Mouse (Mus musculus): ENCODE measurements around the gene Msgn1. TPM values are rescaled to one million over a fixed set of nuclear protein-coding genes. Genes with fewer than 3 reads are reported as not detected.

The Msgn1 gene
- polyA plus RNA-seq, 1 experiment from 2014 or later = not detected

- Histone ChIP-seq H3K4me2 (no peak overlapping the region), H3K27me3 (no peaks in the 10 kb centered on the region), H3K9ac (no peak overlapping the region), H3K9me3 (no peaks in the 10 kb centered on the region), H3K4me3 (no peak overlapping the region), H3K4me1 (0 out of 2 replicates have a peak, but pooled peaks cover 3% of the 10 kb centered on the region), H3K27ac (no peak overlapping the region), H3K36me3 (no peaks in the 10 kb centered on the region)
- no peak for ATAC-seq (ENCODE audit: insufficient number of reproducible peaks, low FRiP score, low TSS enrichment, low read depth)
- 44% methylated on average over 5 of the region's 5 CpGs for WGBS
Measured at GRCm38 (mm10) chr12:11196830-11197229, 11.9 kb downstream of the Msgn1 start.

- Histone ChIP-seq H3K4me3 (peak overlapping the region; percentile 11; the same call in 1 of the 2 replicates), H3K27me3 (no peaks in the 10 kb centered on the region), H3K27ac (no peak overlapping the region), H3K9me3 (no peaks in the 10 kb centered on the region), H3K36me3 (no peaks in the 10 kb centered on the region), H3K4me1 (0 out of 2 replicates have a peak, but pooled peaks cover 3% of the 10 kb centered on the region), H3K9ac (no peak overlapping the region), H3K4me2 (peak overlapping the region; percentile 40)
- WGBS = 8% methylated on average over 19 of the region's 19 CpGs
- ATAC-seq (ENCODE audit: insufficient number of reproducible peaks, low FRiP score, low TSS enrichment, low read depth) = no peak
Measured at GRCm38 (mm10) chr12:11196142-11196597, 12.6 kb downstream of the Msgn1 start.

DNA sequence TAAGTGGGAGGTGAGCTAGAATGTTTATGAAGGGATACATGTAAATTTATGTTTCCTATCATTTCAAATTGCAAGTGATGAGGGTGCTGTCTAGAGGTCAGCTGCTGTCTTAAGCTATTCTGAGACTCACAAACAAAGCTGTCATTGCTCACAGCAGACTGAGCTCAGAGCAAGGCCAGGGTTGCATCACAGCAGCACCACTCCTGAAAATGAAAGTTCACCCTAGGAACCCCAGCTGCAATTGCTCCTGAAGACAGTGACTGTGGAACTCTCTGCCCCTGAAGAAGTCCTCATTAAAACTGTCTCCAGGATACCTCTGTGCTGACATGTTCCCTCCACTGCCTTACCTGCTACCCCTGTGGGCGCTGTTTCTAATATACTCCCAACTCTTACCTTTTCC lies 13.7 kb downstream of the Msgn1 start:
- Histone ChIP-seq H3K27ac (no peak overlapping the region), H3K36me3 (no peaks in the 10 kb centered on the region), H3K9me3 (no peaks in the 10 kb centered on the region), H3K4me3 (no peak overlapping the region), H3K27me3 (no peaks in the 10 kb centered on the region), H3K4me2 (no peak overlapping the region), H3K4me1 (0 out of 2 replicates have a peak, but pooled peaks cover 3% of the 10 kb centered on the region), H3K9ac (no peak overlapping the region)
- WGBS = 89% methylated on average over 1 of the region's 1 CpGs
- no peak for ATAC-seq (ENCODE audit: insufficient number of reproducible peaks, low FRiP score, low TSS enrichment, low read depth)

DNA sequence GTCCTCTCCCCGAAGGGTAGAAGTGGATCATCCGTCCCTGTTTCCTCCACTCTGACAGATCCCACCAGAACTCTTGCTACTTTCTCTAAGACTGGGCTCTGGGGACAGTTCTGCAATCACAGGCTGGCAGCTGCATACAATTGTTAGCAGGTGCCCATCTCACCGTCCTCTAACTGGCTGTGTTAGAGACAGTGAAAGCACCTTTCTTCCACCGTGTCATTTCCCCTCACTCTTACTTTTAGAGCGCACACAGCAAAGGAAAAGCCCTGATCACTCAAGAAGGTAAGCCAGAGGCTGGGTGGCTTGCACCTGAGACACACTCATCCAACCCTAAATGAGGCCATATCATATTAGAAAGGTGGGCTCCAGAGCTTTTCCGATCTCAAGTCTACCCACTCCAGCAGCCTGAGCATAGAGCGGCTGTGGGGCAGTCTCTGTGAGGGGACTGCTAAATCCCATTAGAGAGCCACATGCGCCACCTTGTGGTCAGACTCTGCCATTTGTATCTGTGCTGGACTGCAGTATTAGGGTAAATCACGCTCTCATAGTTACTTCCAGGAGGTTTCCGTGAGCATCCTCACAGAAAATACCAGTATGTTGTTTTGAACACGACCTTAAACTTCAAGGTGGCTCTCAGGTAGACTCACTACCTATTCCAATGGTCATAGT lies 30.2 kb downstream of the Msgn1 start:
- ATAC-seq (ENCODE audit: insufficient number of reproducible peaks, low FRiP score, low TSS enrichment, low read depth) = peak; percentile 69; the same call in 1 of the 2 replicates
- no peak overlapping the region for H3K9ac ChIP-seq
- WGBS = 26% methylated on average over 11 of the region's 11 CpGs
- H3K4me2 ChIP-seq = peak overlapping the region; percentile 24; the same call in 1 of the 2 replicates
- H3K4me3 ChIP-seq = no peak overlapping the region
- H3K4me1 ChIP-seq = 0 out of 2 replicates have a peak, but pooled peaks cover 5% of the 10 kb centered on the region
- no peaks in the 10 kb centered on the region for H3K36me3 ChIP-seq
- H3K27ac ChIP-seq = no peak overlapping the region
- no peaks in the 10 kb centered on the region for H3K9me3 ChIP-seq
- peaks cover 21% of the 10 kb centered on the region for H3K27me3 ChIP-seq

GRCm38 (mm10) chr12:11177408-11178394 lies 31.1 kb downstream of the Msgn1 start:
- WGBS = 16% methylated on average over 5 of the region's 5 CpGs
- Histone ChIP-seq H3K9ac (no peak overlapping the region), H3K4me2 (no peak overlapping the region)

GRCm38 (mm10) chr12:11158670-11159069 lies 50.1 kb downstream of the Msgn1 start:
- Histone ChIP-seq H3K4me2 (no peak overlapping the region), H3K27me3 (no peaks in the 10 kb centered on the region), H3K36me3 (no peaks in the 10 kb centered on the region), H3K27ac (no peak overlapping the region), H3K9me3 (no peaks in the 10 kb centered on the region), H3K4me3 (no peak overlapping the region), H3K4me1 (no peaks in the 10 kb centered on the region), H3K9ac (no peak overlapping the region)
- no peak for ATAC-seq (ENCODE audit: insufficient number of reproducible peaks, low FRiP score, low TSS enrichment, low read depth)
- WGBS = 89% methylated on average over 3 of the region's 3 CpGs

More at GRCm38 (mm10) chr12:11177408-11178394, 31.1 kb downstream of the Msgn1 start:
- Histone ChIP-seq H3K27ac (no peak overlapping the region), H3K9me3 (no peaks in the 10 kb centered on the region), H3K36me3 (no peaks in the 10 kb centered on the region), H3K4me3 (no peak overlapping the region), H3K4me1 (0 out of 2 replicates have a peak, but pooled peaks cover 5% of the 10 kb centered on the region), H3K27me3 (peaks cover 21% of the 10 kb centered on the region)
- ATAC-seq (ENCODE audit: insufficient number of reproducible peaks, low FRiP score, low TSS enrichment, low read depth) = no peak

Other genes starting within 250 kb of the Msgn1 start
- gene Kcns3, start 57.9 kb downstream of the Msgn1 start, polyA plus RNA-seq (2015; fragmentation: Nextera tagmentation; extraction: Ambion mirVana) = 2.6 and 3.3 TPM in 2 replicates
- gene Gen1, start 56.8 kb upstream of the Msgn1 start, polyA plus RNA-seq (2015; fragmentation: Nextera tagmentation; extraction: Ambion mirVana) = 5.6 and 7.5 TPM in 2 replicates
- 137 and 145 TPM in 2 replicates for gene Smc6, start 56.9 kb upstream of the Msgn1 start, polyA plus RNA-seq (2015; fragmentation: Nextera tagmentation; extraction: Ambion mirVana)
- 1.3 and 1.4 TPM in 2 replicates for gene Vsnl1, start 227.6 kb upstream of the Msgn1 start, polyA plus RNA-seq (2015; fragmentation: Nextera tagmentation; extraction: Ambion mirVana)
- 0.20 and 0.24 TPM in 2 replicates for gene Rad51ap2, start 247.1 kb upstream of the Msgn1 start, polyA plus RNA-seq (2015; fragmentation: Nextera tagmentation; extraction: Ambion mirVana)